Mouse (Mus musculus): ENCODE measurements around the gene Pvr. TPM values are rescaled to one million over a fixed set of nuclear protein-coding genes. Genes with fewer than 3 reads are reported as not detected.
"Not testable (repeated sequence)": the region's sequence is repeated elsewhere in the genome, so short reads cannot be mapped to it uniquely, and the experiment has no call there.

Gene Pvr
- total RNA-seq, 2 experiments from 2014 or later, result 10.7 to 15.3 TPM

DNA sequence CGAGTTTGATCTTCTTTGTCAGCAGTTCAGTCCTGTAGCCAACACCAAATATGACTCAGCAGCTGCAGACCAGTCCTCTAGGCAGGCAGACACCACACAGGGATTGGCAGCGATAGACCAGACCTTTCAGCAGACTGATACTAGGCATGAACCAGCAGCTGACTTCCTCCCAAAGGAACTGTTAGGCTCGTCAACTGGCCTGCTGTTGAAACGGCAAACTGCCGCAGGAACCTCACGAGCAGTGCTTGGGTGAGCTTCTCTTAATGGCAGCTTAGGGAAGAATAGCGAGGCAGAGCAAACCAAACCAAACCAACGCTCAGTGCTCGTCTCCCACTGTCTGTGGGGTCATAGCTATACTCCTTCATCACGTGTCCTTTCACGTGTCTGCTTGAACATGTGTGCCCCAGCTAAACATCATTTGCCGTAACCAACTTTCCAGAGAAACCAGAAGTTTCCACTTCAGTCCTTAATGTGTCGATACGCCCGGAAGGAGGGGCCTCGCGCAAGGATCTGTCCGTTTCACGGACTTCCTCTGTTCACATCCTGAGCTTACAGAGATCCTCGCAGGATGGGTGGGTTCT, 14.3 kb upstream of the Pvr start:
- DNase-seq, result no peak

- DNase-seq, result peak; percentile 71
Measured at GRCm38 (mm10) chr7:19932877-19933809, 12.2 kb upstream of the Pvr start.

DNA sequence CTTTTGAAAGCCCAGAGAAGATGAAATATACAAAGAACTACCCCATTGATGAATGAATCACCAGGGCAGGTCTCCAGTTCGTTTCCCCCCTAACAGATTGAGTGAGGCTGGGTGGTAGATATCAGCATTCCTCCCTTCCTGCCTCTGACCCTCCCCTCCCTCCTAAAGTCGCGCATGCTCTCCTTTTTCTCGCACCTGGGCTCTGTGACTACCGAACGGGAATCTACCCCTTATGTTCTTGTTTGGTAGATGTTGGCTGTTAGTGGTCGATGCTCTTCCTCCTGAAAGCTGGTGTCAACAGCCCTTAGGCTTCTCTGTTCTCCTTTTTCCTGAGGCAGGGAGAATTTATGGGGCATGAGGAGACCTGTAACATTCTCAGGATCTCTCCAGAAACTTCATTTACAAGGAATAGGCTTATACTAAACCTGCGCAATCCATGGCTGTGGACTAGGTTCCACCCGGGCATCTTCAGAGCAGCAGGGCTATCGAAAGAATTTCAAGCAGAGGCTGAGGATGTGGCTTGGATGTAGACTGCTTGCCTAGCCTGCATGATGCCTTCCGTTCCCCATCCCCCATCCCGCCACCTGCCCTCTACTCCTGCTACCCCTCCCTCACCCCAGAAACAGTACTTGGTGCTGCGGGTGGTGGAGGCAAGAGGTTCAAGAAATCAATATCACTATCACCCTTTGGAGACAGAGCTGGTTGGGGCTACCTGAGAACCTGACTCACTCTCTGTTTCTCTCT, 11.3 kb upstream of the Pvr start:
- DNase-seq, result no peak

DNA sequence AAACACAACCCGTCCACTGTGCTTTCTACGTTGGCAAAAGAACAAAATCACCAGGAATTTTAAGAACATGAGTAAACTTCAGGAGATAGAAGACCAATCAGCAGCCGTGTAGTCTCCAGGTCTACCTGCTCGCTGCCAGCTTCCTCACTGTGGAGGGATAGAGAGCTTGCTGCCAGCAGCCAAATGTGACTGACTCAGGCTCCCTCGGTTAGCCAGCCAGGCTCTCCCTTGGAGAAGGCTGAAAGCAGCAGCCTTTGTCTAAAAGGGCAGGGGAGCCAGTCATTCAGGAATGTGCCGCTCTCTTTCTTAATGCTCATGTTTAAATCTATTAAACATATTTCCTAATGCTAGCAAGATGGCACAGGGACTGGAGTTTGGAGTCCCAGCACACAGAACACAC, 9.5 kb upstream of the Pvr start:
- not testable (repeated sequence) for DNase-seq

- no peak for DNase-seq
Measured at GRCm38 (mm10) chr7:19928486-19928885, 7.5 kb upstream of the Pvr start.

DNA sequence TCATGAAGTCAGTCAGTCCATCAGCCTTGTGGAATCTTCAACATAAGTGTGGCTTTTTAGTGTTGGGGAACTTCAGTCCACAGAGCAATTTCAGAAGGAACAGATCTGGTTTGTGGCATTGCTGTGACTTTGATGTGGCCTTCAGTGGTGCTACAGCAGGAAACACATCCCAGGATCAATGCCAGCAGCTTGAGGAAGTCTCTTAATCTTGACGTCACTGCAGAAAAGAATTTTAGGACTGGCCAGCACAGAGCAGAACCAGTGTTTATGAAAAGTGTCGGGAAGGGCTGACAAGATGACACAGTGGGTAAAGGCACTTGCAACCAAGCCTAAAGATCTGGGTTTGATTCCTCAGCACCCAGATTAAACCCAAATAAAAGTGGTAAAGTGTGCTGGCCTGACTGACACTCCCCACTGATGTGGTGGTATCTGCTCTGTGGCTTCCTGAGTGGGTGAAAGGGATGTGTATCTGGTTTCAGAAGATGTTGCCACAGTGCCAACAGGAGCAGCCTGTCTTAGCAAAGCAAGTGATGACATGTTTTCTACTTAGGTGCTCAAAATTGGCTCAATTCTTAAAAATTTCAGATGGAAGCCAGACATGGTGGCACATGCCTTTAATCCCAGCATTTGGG, 6.0 kb upstream of the Pvr start:
- DNase-seq, result no peak

DNA sequence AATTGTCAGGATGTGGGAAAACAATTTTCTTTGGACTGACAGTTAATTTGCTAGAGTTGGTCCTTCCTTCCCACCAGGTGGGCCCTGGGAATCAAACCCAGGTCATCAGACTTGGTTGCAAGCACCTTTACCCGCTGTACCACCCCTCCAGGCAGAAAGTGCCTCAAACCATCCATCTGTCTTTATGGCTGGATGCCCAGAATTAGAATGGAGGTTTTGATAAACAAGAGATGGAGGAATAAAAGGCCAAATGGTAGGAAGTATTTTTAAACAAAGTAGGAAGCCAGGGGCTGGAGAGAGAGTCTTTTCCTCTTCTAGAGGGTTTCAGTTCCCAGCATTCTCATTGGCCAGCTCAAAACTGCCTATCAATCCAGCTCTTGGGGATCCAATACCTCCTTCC, 4.4 kb upstream of the Pvr start:
- no peak for DNase-seq

DNA sequence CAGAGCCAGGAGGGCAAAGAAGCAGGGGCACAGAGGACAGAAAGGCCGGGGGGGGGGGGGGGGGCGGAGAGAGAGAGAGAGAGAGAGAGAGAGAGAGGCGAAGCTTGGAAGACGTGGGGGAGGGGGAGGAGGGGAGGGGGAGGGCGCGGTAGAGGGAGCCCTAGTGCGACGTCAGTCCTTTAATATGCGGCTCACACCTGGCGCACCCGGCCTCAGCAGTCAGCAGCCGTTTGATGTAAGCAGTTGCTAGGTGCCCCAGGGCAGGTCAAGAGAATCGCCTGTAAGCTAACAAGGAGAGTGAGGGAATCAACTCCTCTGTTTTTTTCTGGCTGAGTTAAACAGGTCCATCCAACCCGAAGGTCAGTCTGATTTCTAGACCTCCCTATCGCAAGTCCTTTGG, 2.8 kb upstream of the Pvr start:
- no peak for DNase-seq

- no peak for DNase-seq
Measured at GRCm38 (mm10) chr7:19923354-19923753, 2.4 kb upstream of the Pvr start.

DNA sequence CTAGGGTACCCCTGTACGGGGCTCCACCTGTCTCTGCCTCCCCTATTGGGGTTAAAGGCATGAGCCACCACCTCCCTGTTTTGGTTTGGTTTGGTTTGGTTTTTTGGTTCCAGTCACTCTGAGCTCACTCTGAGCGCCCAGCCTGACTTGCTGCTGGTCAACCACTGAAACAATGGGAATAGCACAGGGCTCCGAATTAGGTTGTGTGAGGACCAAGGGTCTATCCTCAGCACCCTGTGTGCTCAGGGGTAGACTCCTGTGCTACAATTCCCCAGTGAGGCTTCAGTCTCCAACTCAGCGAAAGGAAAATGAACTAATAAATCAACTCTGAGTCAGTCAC, 824 bp downstream of the Pvr start:
- DNase-seq, result no peak

- no peak for DNase-seq
Measured at GRCm38 (mm10) chr7:19914558-19914957, 6.4 kb downstream of the Pvr start.

GRCm38 (mm10) chr7:19911695-19912524, 9.1 kb downstream of the Pvr start:
- DNase-seq, result no peak

GRCm38 (mm10) chr7:19911292-19911658, 9.7 kb downstream of the Pvr start:
- no peak for DNase-seq

DNA sequence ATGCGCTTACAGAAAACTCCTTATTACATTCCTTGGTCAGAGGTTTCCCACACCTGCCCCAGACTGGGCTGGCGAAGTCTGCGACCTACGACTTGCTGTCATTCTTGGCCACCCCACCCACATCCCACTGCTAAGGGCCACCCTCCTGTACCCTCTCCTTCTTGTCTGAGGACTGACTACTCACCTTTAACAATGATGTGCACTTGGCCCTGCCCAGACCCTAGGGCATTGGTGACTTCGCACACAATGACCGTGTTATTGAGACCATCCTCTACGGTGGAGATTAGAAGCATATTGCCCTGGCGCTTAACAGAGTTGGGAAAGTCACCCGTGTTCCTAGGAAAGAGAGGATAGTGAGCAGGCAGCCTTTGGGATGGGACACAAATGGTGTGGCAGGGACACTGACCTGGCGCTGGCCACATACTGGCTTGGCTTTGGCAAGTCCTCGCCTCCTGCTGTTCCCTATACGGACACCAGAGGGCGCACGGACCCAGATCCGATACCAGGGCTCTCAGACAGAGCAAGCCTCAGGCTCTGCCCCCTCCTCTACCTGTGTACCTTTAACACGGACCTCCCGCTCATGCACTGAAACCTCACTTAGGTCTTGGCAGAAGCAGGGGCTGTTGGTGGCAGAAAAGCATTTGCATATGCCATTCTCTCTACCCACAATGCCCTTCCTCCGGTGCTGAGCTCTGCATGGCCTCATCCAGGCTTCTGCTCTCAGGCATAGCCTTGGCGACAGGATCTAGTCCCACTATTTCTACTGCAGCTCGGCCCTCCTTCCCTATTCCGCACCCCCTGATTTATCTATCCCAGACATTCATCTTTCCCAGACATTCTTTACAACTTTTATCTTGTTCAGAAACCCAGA, 10.3 kb downstream of the Pvr start:
- DNase-seq, result peak; percentile 90

- peak; percentile 65 for DNase-seq
Measured at GRCm38 (mm10) chr7:19889881-19890280, 31.1 kb downstream of the Pvr start.

DNA sequence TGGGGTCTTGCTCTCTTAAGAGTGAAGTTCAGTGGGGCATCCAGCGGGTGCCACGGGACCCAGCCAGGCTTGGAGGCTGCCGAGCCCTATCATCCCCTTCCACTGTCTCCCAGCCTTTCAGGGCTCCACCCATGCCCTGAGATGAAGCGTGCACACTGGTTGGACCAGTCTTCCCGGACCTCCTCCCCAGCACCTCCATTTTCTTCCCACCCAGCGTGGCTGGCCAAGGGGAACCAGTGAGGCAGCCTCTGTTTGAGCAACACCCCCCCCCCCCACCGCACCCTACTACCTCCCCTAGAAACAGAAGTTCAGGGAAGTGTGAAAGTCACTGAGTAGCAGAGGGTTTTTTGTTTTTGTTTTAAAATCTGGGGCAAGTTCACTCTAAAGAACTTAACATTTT, 33.1 kb downstream of the Pvr start, which contains the start of gene Ceacam19:
Gene Ceacam19, minus strand, starts transcription at position 117 of the 400 bp plus-strand sequence.
- no peak for DNase-seq

GRCm38 (mm10) chr7:19880754-19881153, 40.2 kb downstream of the Pvr start:
- DNase-seq, result no peak

DNA sequence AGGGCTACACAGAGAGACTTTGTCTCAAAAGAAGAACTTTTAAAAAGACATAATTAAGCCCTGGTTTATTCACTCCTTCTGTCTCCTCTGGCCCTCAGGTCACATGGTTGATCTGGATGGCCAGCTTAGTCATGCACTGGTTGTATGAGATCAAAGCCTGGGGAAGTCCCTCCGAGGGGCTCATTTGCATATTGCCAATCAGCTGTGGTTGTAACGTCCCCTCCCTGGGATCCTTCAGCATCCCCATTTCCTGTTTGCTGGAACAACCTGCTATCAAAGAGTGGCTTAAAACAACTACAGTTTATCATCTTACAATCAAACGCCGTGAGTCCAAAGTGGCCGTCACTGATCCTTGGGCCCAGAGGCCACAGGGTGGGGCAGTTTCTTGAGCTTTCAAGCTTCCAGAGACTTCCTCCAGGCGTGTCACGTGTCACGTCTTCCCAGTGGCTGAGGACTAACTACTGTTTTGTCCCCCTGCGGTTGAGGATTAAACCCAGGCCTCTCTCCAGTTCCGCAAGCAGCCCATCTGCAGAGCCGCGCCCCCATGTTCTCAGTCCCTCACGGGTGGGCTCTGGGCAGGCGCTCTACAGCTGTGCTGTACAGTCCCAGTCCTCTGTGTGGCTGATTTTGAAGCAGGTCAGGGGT, 44.1 kb downstream of the Pvr start:
- DNase-seq, result no peak

GRCm38 (mm10) chr7:19875948-19876682, 44.8 kb downstream of the Pvr start:
- DNase-seq, result peak; percentile 31

Measured in gastrocnemius, postnatal 10 days (tissue).